Mouse (Mus musculus): ENCODE data around the gene Noct. TPM values are rescaled to one million over a fixed set of nuclear protein-coding genes. Genes with fewer than 3 reads are reported as not detected.
"Not testable (repeated sequence)": the region's sequence is repeated elsewhere in the genome, so short reads cannot be mapped to it uniquely, and the experiment has no call there.

Gene Noct
- total RNA-seq, 2 experiments from 2014 or later, result 11.0 to 12.3 TPM

DNA sequence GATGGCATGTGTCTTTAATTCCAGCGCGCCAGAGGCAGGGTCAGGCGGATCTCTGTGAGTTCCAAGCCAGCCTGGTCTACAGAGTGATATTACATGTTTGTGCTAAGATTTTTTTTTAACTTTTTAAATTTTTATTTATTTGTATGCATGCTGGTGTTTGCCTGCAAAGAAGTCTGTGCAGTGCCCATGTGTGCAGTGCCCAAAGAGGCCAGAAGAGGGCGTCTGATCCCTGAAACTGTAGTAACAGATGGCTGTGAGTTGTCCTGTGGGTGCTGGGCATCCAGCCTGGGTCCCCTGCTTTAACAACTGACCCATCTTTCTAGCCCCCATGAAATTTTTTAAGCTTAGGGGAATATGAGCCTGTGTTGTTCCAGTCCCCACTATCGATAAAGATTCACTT lies 19.8 kb upstream of the Noct start:
- no peak for DNase-seq (ENCODE audit: low spot score in 2 of 2)

DNA sequence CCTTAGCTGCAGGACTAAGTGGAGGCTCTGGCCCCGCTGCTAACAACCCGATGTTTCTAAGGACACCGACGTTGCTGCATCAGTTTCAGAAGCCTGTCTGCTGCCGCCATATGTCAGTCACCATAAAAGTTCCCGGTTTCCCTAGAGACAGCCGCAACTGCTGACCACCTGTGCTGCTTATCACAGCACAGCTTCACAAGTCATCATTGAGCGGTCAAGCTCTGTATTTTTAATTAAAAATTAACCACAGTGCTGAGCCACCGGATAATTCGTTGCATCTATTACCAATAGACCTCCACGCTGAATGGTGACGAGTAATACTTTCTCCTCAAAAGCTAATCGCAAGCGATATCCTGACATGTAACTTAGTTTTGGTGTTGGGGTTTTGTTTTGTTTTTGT lies 19.4 kb upstream of the Noct start:
- DNase-seq (ENCODE audit: low spot score in 2 of 2), result no peak

DNA sequence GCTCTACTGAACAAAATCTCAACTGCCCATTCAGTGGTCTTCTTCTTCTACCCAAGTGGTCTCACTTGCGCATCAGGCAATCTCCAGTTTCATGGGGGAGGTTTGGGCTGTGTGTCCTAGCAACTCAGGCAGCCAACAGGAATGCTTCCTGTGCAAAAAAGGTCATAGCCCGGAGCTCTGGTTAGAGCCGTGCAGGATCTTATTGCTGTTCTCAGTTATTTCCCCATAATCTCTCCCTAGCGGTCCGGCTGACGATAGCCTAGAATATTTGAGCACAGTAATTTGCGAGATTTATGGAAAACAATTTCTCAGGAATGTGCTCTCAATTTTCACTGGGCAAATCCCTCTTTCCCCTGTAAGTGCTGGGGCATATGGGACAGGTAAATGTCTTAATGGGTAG lies 17.7 kb upstream of the Noct start:
- DNase-seq (ENCODE audit: low spot score in 2 of 2), result no peak

DNA sequence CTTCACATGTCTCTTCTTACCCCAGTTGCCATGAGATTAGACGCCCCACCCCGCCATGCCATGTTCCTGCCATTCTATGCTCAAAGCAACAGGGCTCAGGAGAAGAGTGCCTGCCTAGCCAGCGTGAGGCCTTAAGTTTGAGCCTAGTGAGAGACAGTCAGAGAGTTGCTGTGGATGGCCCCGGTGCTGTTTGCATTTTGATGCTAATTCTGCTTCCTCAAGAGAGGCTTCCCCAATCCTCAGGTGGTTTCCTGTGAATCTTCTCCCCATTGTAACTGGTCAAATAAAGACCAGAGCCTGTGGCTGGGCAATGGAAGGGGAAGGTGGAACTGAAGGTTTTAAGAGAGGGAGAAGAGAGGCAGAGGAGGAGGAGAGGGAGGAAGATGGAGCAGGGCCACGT lies 15.6 kb upstream of the Noct start:
- DNase-seq (ENCODE audit: low spot score in 2 of 2), result no peak

DNA sequence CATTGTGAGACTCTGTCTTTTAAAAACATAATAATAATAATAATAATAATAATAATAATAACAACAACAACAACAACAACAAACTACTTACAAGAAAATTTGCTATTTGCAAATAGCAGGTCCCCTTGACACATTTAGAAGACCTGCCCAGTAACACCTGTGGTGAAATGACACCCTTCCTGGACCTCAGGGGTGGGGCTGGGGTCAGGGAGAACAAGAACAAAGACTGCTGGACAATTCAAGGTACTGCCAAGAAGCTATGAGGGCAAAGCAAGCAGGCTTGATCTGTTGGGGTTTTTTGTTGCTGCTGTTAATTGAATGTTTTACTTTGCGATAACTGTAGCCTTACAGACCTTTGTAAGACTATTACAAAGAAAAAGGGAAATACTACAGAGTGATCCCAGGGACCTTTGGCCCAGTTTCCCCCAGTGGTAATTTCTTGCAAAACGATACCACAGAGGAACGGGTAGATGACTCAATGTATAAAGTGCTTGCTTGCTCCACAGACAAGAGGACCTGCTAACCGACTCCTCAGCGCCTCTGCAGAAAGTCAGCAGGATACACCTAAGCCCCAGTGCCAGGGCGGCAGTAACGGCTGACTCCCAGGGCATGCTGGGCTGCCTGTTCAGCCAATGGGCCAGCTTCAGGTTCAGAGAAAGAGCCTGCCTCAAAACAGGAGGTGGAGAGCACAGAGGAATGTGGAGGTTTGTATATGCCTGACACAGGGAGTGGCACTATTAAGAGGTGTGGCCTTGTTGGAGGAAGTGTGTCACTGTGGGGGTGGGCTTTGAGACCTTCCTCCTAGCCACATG lies 14.5 kb upstream of the Noct start:
- DNase-seq (ENCODE audit: low spot score in 2 of 2), result no peak

DNA sequence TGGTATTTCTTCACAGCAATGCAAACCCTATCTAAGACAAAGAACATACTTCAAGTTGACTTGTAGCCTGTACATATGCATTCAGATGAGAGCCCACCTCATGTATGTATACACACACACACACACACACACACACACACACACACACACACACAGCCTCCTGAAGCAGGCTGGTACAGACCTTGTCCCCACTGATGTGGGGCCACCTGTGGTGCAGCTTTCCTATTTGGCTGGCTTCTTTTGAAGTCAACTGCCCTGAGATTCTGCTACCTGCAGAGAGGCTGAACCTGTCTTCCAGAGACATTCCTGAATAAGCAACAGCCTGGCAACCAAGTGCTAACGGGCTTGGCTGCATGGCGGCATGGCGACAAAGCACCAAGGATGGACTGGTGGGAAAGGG lies 13.8 kb upstream of the Noct start:
- DNase-seq (ENCODE audit: low spot score in 2 of 2), result no peak

DNA sequence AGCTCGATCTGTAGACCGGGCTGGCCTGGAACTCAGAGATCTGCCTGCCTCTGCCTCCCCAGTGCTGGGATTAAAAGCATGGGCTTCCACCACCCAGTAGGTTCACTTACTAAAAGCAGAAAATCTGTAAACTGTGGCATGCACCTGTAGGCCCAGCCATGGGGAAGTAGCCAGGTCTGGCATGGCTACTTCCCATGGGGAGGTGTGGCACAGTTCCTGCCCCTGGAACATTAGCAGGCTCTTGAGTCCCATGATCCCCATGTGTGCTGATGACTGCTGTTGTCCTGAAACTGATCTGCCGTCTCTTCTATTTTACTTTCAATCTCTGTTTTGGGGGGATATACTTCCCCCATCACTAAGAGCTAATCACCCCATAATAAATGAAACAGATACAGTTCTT lies 11.1 kb upstream of the Noct start:
- DNase-seq (ENCODE audit: low spot score in 2 of 2), result no peak

DNA sequence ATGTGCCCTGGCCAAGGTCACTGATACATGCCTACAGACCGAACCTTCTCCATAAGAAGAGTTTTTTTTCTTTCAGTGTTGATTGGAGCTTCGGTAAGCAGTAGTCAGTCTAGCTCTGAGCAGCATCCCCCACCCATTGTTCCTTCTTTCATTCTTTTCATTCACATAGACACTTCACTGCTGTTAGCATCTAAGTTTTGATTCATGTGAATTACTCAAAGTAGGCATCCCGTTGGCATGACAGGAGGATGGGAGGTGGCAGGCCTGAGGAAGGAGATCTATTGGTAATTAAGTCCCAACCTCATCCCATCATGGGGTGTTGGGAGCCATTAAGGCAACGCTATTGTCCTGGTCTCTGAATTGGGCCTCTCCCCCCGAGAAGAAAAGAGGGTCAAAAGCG lies 8.6 kb upstream of the Noct start:
- DNase-seq (ENCODE audit: low spot score in 2 of 2), result no peak

DNA sequence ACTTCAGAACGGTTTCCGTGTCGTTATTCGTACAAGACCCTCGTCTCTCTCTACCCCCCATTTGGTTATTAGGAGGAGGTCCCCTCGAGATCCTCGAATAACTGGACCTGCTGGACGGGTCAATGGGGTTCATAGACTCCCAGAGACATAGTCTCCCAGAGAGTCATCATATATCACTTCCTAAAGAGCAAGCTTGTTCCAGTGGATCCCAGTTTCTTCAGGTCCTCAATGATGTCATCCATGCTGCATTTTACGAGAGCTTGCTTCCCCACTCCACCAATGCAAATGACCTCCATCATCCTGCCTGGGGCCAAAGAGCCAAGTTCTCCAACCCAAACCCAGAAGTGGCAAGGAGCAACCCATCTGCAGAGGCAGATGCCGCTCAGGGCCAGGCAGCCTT lies 7.9 kb upstream of the Noct start:
- DNase-seq (ENCODE audit: low spot score in 2 of 2), result not testable (repeated sequence)

DNA sequence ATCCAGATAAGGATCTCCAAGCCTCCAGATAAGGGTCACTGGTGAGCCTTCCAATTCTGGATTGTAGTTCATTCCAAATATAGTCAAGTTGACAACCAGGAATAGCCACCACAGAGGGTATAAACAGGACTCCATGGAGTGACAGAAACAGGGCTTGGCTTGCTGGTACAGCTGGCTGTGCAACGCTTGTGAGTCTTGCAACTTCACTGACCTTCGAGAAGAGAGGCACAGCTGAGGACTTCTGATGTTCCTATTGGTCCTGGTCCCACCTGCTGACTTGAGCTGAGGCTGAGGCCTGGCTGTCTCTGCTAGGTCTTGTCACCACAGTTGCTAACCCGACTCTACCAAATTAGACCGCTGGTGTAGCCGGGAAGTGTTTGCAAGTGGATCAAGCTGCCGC lies 5.9 kb upstream of the Noct start:
- not testable (repeated sequence) for DNase-seq (ENCODE audit: low spot score in 2 of 2)

DNA sequence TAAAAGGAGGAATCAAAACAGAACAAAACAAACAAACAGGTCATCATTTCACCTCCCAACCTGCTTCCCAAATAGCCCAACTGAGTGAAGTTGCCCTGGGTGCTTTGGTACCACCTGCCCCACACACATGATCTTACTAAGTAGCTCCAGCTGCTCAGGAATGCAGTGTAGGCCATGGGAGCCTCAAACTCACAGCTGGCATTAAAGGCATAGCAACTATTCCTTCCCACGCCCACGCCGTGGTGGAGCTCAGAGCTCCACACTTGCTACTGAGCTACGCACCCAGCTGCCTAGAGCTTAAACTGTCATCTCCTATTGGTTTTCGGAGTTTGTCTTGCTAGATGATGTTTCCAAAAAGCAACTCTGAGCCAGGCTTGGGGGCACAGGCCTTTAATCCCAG lies 5.0 kb upstream of the Noct start:
- DNase-seq (ENCODE audit: low spot score in 2 of 2), result no peak

DNA sequence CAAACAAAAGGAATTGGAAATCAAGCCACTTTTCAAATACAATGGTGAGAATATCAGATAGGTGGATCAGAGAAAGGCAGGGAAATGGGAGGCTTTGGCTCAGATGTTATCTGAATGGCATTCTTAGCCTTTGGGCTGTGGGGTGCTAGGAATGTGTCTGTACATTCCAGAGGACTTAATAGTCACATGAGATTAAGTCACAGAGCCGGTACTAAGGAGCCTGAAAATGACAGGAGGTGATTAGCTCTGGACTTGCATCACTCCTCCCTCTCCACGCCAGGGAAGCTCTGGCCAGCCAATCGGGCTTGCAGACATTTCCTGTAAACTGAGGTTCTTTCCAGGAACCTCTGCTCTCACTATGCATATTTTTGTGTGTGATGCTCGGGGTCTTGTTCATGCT lies 3.4 kb upstream of the Noct start:
- DNase-seq (ENCODE audit: low spot score in 2 of 2), result no peak

DNA sequence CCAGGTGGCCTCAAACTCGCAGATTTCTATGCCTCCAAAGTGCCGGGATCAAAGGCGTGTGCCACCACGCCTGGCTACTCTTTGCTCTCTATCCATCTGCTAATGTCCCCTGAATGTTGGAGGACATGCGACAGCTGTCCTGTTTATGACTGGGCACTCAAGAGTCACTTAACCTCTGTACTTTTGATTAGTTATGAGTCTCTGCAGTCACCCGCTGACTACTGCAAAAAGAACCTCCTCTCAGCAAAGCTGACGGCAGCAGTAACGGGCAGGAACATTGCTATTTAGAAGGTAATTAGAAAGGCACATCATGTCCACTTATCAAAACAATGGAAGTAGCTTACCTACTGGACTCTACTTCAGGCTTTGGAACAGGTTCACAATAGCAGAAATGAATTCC lies 2.4 kb upstream of the Noct start:
- no peak for DNase-seq (ENCODE audit: low spot score in 2 of 2)

DNA sequence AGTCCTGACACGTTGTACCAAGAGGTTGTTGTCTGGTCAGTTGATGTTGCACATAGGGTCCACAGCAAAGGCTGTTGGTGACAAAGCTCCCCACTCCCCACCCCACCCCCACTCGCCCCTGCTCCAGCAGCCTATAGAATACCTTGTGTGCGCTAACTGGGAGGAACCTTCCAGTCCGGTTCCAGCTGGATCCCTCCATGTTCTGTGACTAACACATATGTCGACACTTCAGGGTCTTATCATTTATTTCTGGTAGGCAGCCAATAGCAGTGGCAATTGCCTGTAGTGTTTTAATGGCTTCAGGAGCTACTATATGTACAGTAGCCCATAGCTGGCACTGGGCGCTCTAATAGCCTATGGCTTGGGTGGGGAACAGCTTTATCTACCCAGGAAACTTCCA lies 1.9 kb upstream of the Noct start:
- no peak for DNase-seq (ENCODE audit: low spot score in 2 of 2)

DNA sequence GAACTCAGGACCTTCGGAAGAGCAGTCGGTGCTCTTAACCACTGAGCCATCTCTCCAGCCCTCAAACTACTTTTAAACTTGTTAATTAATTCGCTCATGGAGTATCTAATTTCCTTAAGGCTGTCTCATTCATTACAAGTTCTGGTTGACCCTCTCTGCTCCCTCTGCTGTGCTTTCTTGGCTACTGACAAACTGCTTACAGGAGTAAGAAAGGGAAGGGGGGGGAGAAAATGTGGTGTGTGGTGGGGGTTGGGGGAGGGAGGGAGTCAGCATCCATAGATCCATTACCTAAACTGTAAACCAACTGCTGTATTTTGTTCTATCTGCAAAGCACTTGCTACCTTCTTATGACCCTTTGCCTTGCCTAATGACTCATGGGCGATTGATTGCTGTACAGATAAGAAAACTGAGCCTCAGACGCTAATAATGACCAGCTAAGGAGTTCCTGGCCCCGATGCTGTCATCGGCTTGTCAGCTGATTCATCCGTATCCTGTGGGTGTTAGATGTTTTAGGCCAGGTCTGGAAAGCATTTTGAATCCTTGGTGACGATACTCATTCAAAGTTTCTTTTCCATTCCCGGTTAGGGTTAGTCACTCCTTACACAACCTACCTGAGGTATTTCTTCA lies 1.3 kb upstream of the Noct start:
- no peak for DNase-seq (ENCODE audit: low spot score in 2 of 2)

DNA sequence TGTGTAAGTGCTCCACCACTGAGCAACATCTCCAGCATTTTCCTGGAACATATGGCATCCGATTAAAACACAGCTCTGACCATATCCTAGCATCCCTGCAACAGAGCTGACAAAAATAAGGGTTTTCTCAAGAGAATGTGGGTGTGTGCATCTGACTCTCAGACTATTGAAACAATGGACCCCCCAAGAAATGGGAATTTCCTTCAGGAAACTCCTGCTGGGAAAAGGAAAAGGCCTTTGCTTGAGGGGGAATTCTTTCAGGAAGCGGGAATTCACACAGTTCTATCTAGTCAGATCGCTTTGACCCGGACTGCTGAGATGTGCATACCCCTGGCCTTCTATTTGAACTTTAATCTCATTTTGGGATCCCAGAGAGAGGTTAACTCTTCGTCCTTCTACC lies 691 bp upstream of the Noct start:
- no peak for DNase-seq (ENCODE audit: low spot score in 2 of 2)

DNA sequence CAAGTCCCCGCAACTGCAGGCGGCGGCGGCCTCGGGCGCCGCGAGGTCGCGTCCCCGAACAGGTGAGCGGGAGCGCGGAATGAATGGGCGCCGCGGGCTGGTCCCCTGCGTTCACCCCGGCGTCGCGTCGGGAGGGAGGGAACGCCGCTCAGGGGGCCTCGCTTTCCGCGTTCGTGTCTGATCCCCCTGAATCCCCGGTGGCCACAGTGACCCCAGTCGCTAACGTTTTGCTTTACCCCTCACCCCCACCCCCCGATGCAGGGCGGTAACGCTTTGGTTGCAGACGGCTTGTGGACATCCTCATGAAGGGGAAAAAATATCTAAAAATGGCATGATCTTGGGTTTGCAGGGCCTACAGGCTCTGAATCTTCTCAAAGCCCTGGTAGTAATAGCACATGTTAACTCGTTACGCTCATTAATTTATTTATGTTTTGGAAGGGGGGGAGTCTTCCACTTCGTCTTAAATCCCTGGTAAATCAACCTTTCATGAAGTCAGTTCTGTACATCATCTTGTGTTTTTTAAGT lies 1.0 kb downstream of the Noct start:
- DNase-seq (ENCODE audit: low spot score in 2 of 2), result no peak

DNA sequence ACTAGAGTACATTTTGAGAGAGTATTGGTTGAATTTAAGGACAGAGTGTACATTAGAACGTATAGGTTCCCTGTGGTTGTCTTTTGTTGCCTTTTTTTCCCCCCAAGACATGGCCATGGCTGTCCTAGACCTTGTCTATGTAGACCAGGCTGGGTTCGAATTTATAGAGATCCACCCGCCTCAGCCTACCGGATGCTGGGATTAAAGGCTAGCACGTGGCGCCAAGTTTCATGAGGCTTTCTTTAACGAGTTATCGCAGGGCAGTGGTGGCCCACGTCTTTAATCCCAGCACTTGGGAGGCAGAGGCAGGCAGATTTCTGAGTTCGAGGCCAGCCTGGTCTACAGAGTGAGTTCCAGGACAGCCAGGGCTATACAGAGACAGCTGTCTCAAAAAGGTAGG lies 1.7 kb downstream of the Noct start:
- no peak for DNase-seq (ENCODE audit: low spot score in 2 of 2)

DNA sequence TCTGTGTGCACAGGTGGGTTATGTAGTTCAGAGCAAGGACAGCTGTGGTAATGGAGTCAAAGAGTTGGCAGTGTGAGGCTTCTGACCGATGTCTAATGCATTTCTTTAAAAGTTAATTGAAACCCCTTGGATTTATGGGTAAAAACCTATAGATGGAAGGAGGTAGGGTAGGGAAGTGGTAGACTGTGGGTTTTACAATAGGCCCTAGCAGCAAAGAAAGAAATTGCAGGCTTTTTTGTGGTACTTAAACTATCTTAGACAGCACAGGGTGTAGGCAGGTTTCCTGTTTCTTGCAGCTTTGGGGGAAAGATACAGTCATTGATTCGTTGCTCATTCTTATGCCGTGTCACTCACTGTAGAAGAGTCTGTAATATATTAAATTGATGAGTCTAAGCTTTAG lies 2.4 kb downstream of the Noct start:
- DNase-seq (ENCODE audit: low spot score in 2 of 2), result no peak

DNA sequence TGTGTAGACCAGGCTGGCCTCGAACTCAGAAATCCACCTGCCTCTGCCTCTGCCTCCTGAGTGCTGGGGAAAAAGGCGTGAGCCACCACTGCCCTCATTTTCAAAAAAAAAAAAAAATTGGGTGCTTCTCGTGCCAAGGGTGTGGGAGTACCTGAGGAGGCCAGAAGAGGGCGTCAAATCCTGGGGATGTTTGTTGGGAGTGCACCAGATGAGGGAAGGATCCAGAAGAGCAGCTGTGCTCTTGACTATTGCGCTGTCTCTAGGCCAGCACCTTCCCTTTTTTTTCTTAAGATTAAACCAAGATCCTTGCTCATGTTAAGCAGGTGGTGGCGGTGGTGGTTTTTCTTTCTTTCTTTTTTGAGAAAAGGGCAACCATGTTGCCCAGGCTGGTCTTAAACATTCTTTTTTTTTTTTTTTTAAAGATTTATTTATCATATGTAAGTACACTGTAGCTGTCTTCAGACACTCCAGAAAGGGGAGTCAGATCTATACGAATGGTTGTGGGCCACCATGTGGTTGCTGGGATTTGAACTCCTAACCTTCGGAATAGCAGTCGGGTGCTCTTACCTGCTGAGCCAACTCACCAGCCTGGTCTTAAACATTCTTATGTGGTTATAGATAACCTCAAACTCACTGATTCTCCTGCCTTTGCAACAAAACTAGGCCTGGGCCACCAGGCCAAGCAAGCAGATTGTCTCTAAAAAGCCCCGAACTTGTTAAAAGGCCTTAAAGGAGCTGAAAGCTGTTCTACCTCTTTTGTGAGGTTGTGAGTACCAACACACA lies 4.0 kb downstream of the Noct start:
- DNase-seq (ENCODE audit: low spot score in 2 of 2), result peak; percentile 57 to 76

DNA sequence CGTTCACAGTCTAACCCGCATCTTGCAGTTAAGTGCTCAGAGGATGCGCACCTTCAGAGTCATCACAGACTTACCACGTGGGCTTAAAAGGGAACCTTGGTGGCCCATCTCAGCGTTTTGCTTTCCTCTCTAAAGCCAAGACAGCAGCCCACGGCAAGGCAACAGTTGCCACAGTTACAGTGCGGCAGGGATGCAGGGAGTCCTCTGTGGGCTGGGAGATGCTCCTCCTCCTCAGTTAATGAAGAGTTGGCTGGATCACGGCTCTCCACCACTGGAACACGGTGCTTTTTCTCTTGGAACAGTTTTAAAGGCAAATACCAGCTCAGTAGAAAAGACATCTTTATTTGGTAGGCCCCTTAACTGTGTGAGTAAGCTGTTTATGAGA lies 4.6 kb downstream of the Noct start:
- no peak for DNase-seq (ENCODE audit: low spot score in 2 of 2)

DNA sequence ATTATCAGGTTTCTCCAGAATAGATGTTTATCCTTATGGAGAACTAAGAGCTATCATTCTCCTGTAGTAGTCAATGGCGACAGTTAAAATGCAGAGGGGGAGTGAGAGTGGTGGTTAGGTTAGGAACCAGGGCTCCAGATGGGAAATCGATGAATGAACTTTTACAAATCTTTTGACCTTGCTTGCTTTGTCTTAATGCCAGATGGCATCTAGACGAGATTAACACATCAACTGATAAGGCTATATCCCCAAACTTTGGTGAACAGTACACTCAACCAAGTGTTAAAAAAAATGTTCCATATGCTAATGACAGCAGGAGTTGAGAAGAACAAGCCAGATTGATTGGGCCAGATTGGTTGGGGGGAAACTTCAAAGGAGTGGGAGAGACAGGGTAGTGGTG lies 5.0 kb downstream of the Noct start:
- no peak for DNase-seq (ENCODE audit: low spot score in 2 of 2)
